Comparison of ENCODE assay signal across 8 mouse cellular contexts in genomic region chr12:84180701-84181435, GRCm38 (mm10). TPM values are rescaled to one million over a fixed set of nuclear protein-coding genes. Genes with fewer than 3 reads are reported as not detected.
A peak's percentile ranks its signal among the peaks of the same experiment; 100 is the strongest.
DNase-seq lines count a peak whose midpoint lies in the region; ATAC-seq and TF ChIP-seq lines count a peak whose summit lies in the region.

No protein-coding gene starts in this region.

- no peak for TF ChIP-seq CTCF in gastrocnemius, adult 2 months (IDR thresholded peaks at IDR 0.05)

- no peak overlapping the region; the same call in 1 of the 2 replicates for H3K9ac ChIP-seq in hindbrain, embryonic 13.5 days
- peak overlapping the region; percentile 13; the same call in 1 of the 2 replicates for H3K9ac ChIP-seq in limb, embryonic 13.5 days
- H3K9ac ChIP-seq in midbrain, embryonic 13.5 days (replicated peaks), result 0 out of 2 replicates have a peak overlapping the region, but pooled peaks have one; percentile 24

- H3K4me1 ChIP-seq in brown adipose tissue, adult 24 weeks (ENCODE audit: control insufficient read depth, insufficient read depth, insufficient read length, low read length), result peaks cover 73% of the 10 kb centered on the region
- H3K4me1 ChIP-seq in hindbrain, embryonic 13.5 days (replicated peaks), result peaks cover 68% of the 10 kb centered on the region
- H3K4me1 ChIP-seq in limb, embryonic 13.5 days, result peaks cover 75% of the 10 kb centered on the region
- H3K4me1 ChIP-seq in midbrain, embryonic 13.5 days (replicated peaks), result peaks cover 59% of the 10 kb centered on the region

- H3K36me3 ChIP-seq in hindbrain, embryonic 13.5 days, result no peaks in the 10 kb centered on the region
- H3K36me3 ChIP-seq in limb, embryonic 13.5 days, result no peaks in the 10 kb centered on the region
- H3K36me3 ChIP-seq in midbrain, embryonic 13.5 days, result no peaks in the 10 kb centered on the region

- H3K27ac ChIP-seq in brown adipose tissue, adult 24 weeks (replicated peaks; ENCODE audit: low read depth, low read length), result peak overlapping the region; percentile 55
- peak overlapping the region; percentile 56 for H3K27ac ChIP-seq in gastrocnemius, adult 2 months
- peak overlapping the region; percentile 80 for H3K27ac ChIP-seq in hindbrain, embryonic 13.5 days
- H3K27ac ChIP-seq in limb, embryonic 13.5 days, result peak overlapping the region; percentile 63
- peak overlapping the region; percentile 74 for H3K27ac ChIP-seq in midbrain, embryonic 13.5 days

- WGBS in hindbrain, embryonic 13.5 days, result 53% methylated on average over 8 of the region's 8 CpGs
- 56% methylated on average over 8 of the region's 8 CpGs for WGBS in limb, embryonic 13.5 days
- 65% methylated on average over 8 of the region's 8 CpGs for WGBS in midbrain, embryonic 13.5 days

- no peak overlapping the region for H3K4me2 ChIP-seq in hindbrain, embryonic 13.5 days
- H3K4me2 ChIP-seq in limb, embryonic 13.5 days (replicated peaks), result peak overlapping the region; percentile 31
- H3K4me2 ChIP-seq in midbrain, embryonic 13.5 days (replicated peaks), result no peak overlapping the region

- intact Hi-C loops in gastrocnemius, adult 2 months (cut with DNase I), result no loop called here

- no peaks in the 10 kb centered on the region for H3K9me3 ChIP-seq in hindbrain, embryonic 13.5 days
- no peaks in the 10 kb centered on the region for H3K9me3 ChIP-seq in limb, embryonic 13.5 days
- no peaks in the 10 kb centered on the region for H3K9me3 ChIP-seq in midbrain, embryonic 13.5 days

- H3K4me3 ChIP-seq in brown adipose tissue, adult 24 weeks (ENCODE audit: insufficient read depth, low read depth, low read length), result no peak overlapping the region
- H3K4me3 ChIP-seq in gastrocnemius, adult 2 months, result peak overlapping the region; percentile 32
- H3K4me3 ChIP-seq in hindbrain, embryonic 13.5 days, result no peak overlapping the region
- no peak overlapping the region for H3K4me3 ChIP-seq in limb, embryonic 13.5 days
- no peak overlapping the region for H3K4me3 ChIP-seq in midbrain, embryonic 13.5 days (replicated peaks)

- no peaks in the 10 kb centered on the region for H3K27me3 ChIP-seq in hindbrain, embryonic 13.5 days
- no peaks in the 10 kb centered on the region for H3K27me3 ChIP-seq in limb, embryonic 13.5 days
- no peaks in the 10 kb centered on the region for H3K27me3 ChIP-seq in midbrain, embryonic 13.5 days

- DNase-seq in frontal cortex, postnatal 10 days (ENCODE audit: low spot score in 2 of 2), result peak; percentile 54 to 59
- DNase-seq in frontal cortex, adult 2 months (ENCODE audit: extremely low spot score in 1 of 2, low spot score in 1 of 2), result no peak
- peak; percentile 92 for DNase-seq in gastrocnemius, adult 2 months
- no peak for DNase-seq in c-Kit-positive CD71-positive TER-119-positive erythroid progenitor cells, embryonic 14.5 days (ENCODE audit: low spot score)

- peak; percentile 79 for ATAC-seq in hindbrain, embryonic 13.5 days (ENCODE audit: low FRiP score)
- peak; percentile 73 for ATAC-seq in limb, embryonic 13.5 days (ENCODE audit: low FRiP score, low read depth)
- peak; percentile 86 for ATAC-seq in midbrain, embryonic 13.5 days

RNA-seq across cellular contexts. Expression of gene Pnma1, which starts 32.6 kb away (rescaled TPM):
- polyA plus RNA-seq in frontal cortex, adult 2 months (2012; rRNA removed), result 4.4 and 5.3 TPM in 2 replicates
- not detected in 2 replicates for polyA plus RNA-seq in brown adipose tissue, adult 24 weeks (2012; ENCODE audit: insufficient read depth, insufficient read length, missing spikeins)
- total RNA-seq in gastrocnemius, adult 2 months (2021), result under 1 TPM; 0.10 to 0.17 TPM
- polyA plus RNA-seq in hindbrain, embryonic 13.5 days (2015; fragmentation: Nextera tagmentation; extraction: Ambion mirVana), result 3.5 and 3.8 TPM in 2 replicates
- polyA plus RNA-seq in limb, embryonic 13.5 days (2015; fragmentation: Nextera tagmentation; extraction: Ambion mirVana), result 1.0 and 1.4 TPM in 2 replicates
- 5.5 and 6.5 TPM in 2 replicates for polyA plus RNA-seq in midbrain, embryonic 13.5 days (2015; fragmentation: Nextera tagmentation; extraction: Ambion mirVana)

RNA-seq across cellular contexts. Expression of gene Elmsan1, which starts 37.8 kb away (rescaled TPM):
- 8.6 and 8.7 TPM in 2 replicates for polyA plus RNA-seq in frontal cortex, adult 2 months (2012; rRNA removed)
- polyA plus RNA-seq in brown adipose tissue, adult 24 weeks (2012; ENCODE audit: insufficient read depth, insufficient read length, missing spikeins), result 6.9 and 9.5 TPM in 2 replicates
- 10 to 100 TPM; 10.2 to 11.9 TPM for total RNA-seq in gastrocnemius, adult 2 months (2021)
- polyA plus RNA-seq in hindbrain, embryonic 13.5 days (2015; fragmentation: Nextera tagmentation; extraction: Ambion mirVana), result 4.5 and 5.1 TPM in 2 replicates
- 8.9 and 9.9 TPM in 2 replicates for polyA plus RNA-seq in limb, embryonic 13.5 days (2015; fragmentation: Nextera tagmentation; extraction: Ambion mirVana)
- polyA plus RNA-seq in midbrain, embryonic 13.5 days (2015; fragmentation: Nextera tagmentation; extraction: Ambion mirVana), result 3.6 and 5.2 TPM in 2 replicates

Comparison
In these comparisons a context has a peak if more than half of its experiments do, and no peak if none do; other contexts are left out.
1. DNase-seq: peak in frontal cortex, postnatal 10 days (2 of 2) and gastrocnemius, adult 2 months (single experiment); none in frontal cortex, adult 2 months (0 of 2) and c-Kit-positive CD71-positive TER-119-positive erythroid progenitor cells, embryonic 14.5 days (single experiment).
2. Peak in every context shown above with its lines, with median percentiles within 50 percentile points of each other: H3K27ac ChIP-seq and ATAC-seq.